Mouse (Mus musculus) midbrain, embryonic 14.5 days (tissue): ENCODE results near the gene Olfr458. TPM values are rescaled to one million over a fixed set of nuclear protein-coding genes. Genes with fewer than 3 reads are reported as not detected.

Experiments
- ATAC-seq: fragments of 200-750 bp; cut with Nextera tagmentation; 2 replicates; pipeline ENCODE4 v1.8.0; 2017; ENCODE audit warnings: moderate number of reproducible peaks, moderate library complexity; ENCODE audit not compliant: low FRiP score, low TSS enrichment
- DNase-seq: peaks from one replicate; pipeline ENCODE4 v3.0.0-alpha.2; 2015
- H3K27ac ChIP-seq: fragments of 300-500 bp; sonication (generic); replicated peaks from 2 replicates; pipeline ENCODE4 v1.5.1; 2014; ENCODE audit warnings: mild to moderate bottlenecking, low read depth, low read length, moderate library complexity
- H3K27me3 ChIP-seq: fragments of 300-500 bp; sonication (generic); 2 replicates; pipeline ENCODE4 v1.6.1; 2014; ENCODE audit warnings: low read length, control low read depth, mixed read lengths; ENCODE audit not compliant: control insufficient read depth, insufficient read depth
- H3K36me3 ChIP-seq: fragments of 300-500 bp; sonication (generic); 2 replicates; pipeline ENCODE4 v1.6.1; 2014; ENCODE audit warnings: low read length, control low read depth; ENCODE audit not compliant: control insufficient read depth, insufficient read depth
- H3K4me1 ChIP-seq: fragments of 300-500 bp; sonication (generic); 2 replicates; pipeline ENCODE4 v1.6.1; 2014; ENCODE audit warnings: mild to moderate bottlenecking, antibody characterized with exemption, low read length, control low read depth; ENCODE audit not compliant: control insufficient read depth, insufficient read depth
- H3K4me2 ChIP-seq: fragments of 300-500 bp; sonication (generic); 2 replicates; pipeline ENCODE4 v1.6.1; 2014; ENCODE audit warnings: mild to moderate bottlenecking, low read length, moderate library complexity
- H3K4me3 ChIP-seq: fragments of 300-500 bp; sonication (generic); replicated peaks from 2 replicates; pipeline ENCODE4 v1.5.1; 2014; ENCODE audit warnings: low read depth, low read length
- H3K9ac ChIP-seq: fragments of 300-500 bp; sonication (generic); replicated peaks from 2 replicates; pipeline ENCODE4 v1.6.1; 2014; ENCODE audit warnings: mild to moderate bottlenecking, low read length, moderate library complexity
- H3K9me3 ChIP-seq: fragments of 300-500 bp; sonication (generic); 2 replicates; pipeline ENCODE4 v1.6.1; 2016; ENCODE audit warnings: low read length, control low read depth, mixed read lengths; ENCODE audit not compliant: control insufficient read depth
- WGBS: fragments of 180-500 bp; shearing (Covaris S2); extraction: QIAGEN DNeasy Blood & Tissue Kit; methylation state at CpG from one replicate; pipeline ENCODE4 v1.1.7; 2014; 5-methylcytosine and 5-hydroxymethylcytosine counted together
- polyA plus RNA-seq: library from polyadenylated mRNA; unstranded; fragments of >200 nt; fragmentation: Nextera tagmentation; extraction: Ambion mirVana; gene quantifications from 2 replicates; pipeline ENCODE4 v1.2.1, GENCODE M21; 2014

The Olfr458 gene
- polyA plus RNA-seq, 1 experiment from 2014 or later: not detected

- Histone ChIP-seq H3K9ac (no peak overlapping the region), H3K9me3 (no peaks in the 10 kb centered on the region), H3K4me2 (no peak overlapping the region), H3K27me3 (no peaks in the 10 kb centered on the region), H3K4me3 (no peak overlapping the region), H3K27ac (no peak overlapping the region), H3K36me3 (no peaks in the 10 kb centered on the region), H3K4me1 (no peaks in the 10 kb centered on the region)
- no peak for DNase-seq
- 87% methylated on average over 4 of the region's 4 CpGs for WGBS
- no peak for ATAC-seq
These were observed 5.5 kb upstream of the Olfr458 start for GRCm38 (mm10) chr6:42470542-42470941.

GRCm38 (mm10) chr6:42447381-42447780 is 17.6 kb downstream of the Olfr458 start:
- Histone ChIP-seq H3K36me3 (no peaks in the 10 kb centered on the region), H3K4me2 (no peak overlapping the region), H3K27ac (no peak overlapping the region), H3K4me3 (no peak overlapping the region), H3K4me1 (no peaks in the 10 kb centered on the region), H3K27me3 (no peaks in the 10 kb centered on the region), H3K9me3 (no peaks in the 10 kb centered on the region), H3K9ac (no peak overlapping the region)
- ATAC-seq: no peak
- DNase-seq: no peak
- WGBS: 81% methylated on average over 2 of the region's 2 CpGs

GRCm38 (mm10) chr6:42444491-42444890 is 20.5 kb downstream of the Olfr458 start:
- no peaks in the 10 kb centered on the region for H3K9me3 ChIP-seq
- H3K36me3 ChIP-seq: no peaks in the 10 kb centered on the region
- no peak for DNase-seq
- H3K4me3 ChIP-seq: no peak overlapping the region
- ATAC-seq: no peak
- no peak overlapping the region for H3K9ac ChIP-seq
- 89% methylated on average over 2 of the region's 2 CpGs for WGBS
- no peaks in the 10 kb centered on the region for H3K27me3 ChIP-seq
- no peaks in the 10 kb centered on the region for H3K4me1 ChIP-seq
- H3K27ac ChIP-seq: no peak overlapping the region
- no peak overlapping the region for H3K4me2 ChIP-seq

DNA sequence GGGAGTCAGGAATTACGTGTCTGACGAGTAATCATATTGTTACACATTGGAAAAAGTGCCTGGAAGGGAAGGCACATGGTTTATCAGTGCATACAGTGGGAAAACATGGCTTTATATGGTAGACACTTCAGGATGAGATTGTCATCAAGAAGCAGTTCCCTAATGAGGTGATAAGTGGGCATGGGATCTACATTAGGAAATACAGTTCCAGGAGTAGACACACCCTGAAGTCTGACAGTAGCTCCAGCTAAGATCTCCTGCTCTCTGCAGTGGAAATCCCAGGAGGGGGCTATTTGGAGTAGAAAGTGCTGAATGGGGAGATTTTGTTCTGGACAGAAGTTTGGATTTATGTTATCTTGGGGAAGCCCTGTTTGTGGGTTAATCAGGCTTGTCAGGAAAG is 23.6 kb downstream of the Olfr458 start:
- no peak overlapping the region for H3K4me2 ChIP-seq
- no peaks in the 10 kb centered on the region for H3K9me3 ChIP-seq
- H3K36me3 ChIP-seq: no peaks in the 10 kb centered on the region
- WGBS: 81% methylated on average over 2 of the region's 2 CpGs
- no peaks in the 10 kb centered on the region for H3K4me1 ChIP-seq
- DNase-seq (no peak), ATAC-seq (no peak)
- no peak overlapping the region for H3K9ac ChIP-seq
- no peak overlapping the region for H3K27ac ChIP-seq
- no peak overlapping the region for H3K4me3 ChIP-seq
- H3K27me3 ChIP-seq: no peaks in the 10 kb centered on the region

GRCm38 (mm10) chr6:42435490-42435889 is 29.5 kb downstream of the Olfr458 start:
- ATAC-seq: no peak
- Histone ChIP-seq H3K4me3 (no peak overlapping the region), H3K4me1 (no peaks in the 10 kb centered on the region), H3K4me2 (no peak overlapping the region), H3K27me3 (no peaks in the 10 kb centered on the region), H3K27ac (no peak overlapping the region), H3K36me3 (no peaks in the 10 kb centered on the region), H3K9ac (no peak overlapping the region), H3K9me3 (no peaks in the 10 kb centered on the region)
- 64% methylated on average over 2 of the region's 2 CpGs for WGBS
- DNase-seq: no peak

DNA sequence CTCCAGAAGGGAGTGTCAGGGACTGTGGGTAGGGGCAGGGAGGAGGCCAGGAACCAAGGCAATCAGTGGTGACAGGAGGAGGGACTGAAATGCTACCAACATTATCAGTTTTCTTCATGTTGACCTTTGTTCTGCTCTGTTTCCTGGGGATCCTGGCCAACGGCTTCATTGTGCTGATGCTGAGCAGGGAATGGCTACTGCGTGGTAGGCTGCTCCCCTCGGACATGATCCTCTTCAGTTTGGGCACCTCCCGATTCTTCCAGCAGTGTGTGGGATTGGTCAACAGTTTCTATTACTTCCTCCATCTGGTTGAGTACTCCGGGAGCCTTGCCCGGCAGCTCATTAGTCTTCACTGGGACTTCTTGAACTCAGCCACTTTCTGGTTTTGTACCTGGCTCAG is 30.6 kb downstream of the Olfr458 start, which contains the start of gene Tas2r126:
TSS of gene Tas2r126 (plus strand) at position 90 of the 400 bp plus-strand sequence.
- no peak for DNase-seq
- Histone ChIP-seq H3K4me2 (no peak within 1 kb of the TSS), H3K4me3 (no peak within 1 kb of the TSS), H3K9me3 (no peaks in the 10 kb centered on the region), H3K36me3 (no peaks in the 10 kb centered on the region), H3K9ac (no peak within 1 kb of the TSS), H3K27me3 (no peaks in the 10 kb centered on the region), H3K27ac (no peak within 1 kb of the TSS), H3K4me1 (no peaks in the 10 kb centered on the region)
- no peak for ATAC-seq
- WGBS: 80% methylated on average over 6 of the region's 6 CpGs

DNA sequence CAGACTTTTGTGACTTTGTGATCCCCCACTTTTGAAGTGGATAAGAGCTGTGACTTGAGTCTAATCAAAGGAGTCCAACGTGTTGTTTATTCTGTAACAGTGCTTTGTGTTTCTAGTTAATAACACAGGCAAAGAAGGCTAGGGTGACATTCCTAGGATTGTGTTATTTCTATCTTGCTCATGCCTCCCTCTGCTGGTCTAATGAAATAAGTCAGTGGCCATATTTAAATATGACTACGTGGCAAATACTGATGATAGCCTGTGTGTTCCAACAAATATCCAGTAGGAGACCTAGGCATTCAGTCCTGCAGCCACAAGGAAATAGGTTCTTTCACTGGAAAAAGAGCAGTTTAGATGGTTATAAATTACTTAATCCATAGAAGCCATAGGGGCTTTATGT is 31.4 kb downstream of the Olfr458 start:
- WGBS: 69% methylated on average over 2 of the region's 2 CpGs
- no peak overlapping the region for H3K9ac ChIP-seq
- ATAC-seq (no peak), DNase-seq (no peak)
- H3K9me3 ChIP-seq: no peaks in the 10 kb centered on the region
- H3K27ac ChIP-seq: no peak overlapping the region
- no peaks in the 10 kb centered on the region for H3K27me3 ChIP-seq
- H3K4me2 ChIP-seq: no peak overlapping the region
- no peaks in the 10 kb centered on the region for H3K36me3 ChIP-seq
- no peak overlapping the region for H3K4me3 ChIP-seq
- H3K4me1 ChIP-seq: no peaks in the 10 kb centered on the region

DNA sequence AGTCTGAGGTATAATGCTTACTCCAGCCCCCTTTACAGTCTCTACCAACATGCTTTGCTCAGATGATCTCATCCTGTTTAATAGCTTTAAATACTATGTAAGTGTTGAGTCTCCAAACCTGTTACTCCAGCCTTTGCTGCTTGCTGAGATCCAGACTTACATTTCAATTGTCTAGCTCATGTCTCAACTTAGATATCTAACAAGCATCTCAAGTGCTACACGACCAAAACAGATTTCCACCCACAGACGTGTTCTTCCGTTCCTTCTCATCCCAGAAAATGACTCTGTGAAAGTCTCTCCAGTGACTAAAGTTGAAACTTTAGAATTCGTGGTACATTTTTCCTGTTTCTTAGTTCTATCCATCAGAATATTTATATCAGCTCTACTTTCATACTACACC is 38.7 kb downstream of the Olfr458 start:
- no peak overlapping the region for H3K27ac ChIP-seq
- WGBS: 87% methylated on average over 4 of the region's 4 CpGs
- H3K27me3 ChIP-seq: no peaks in the 10 kb centered on the region
- H3K4me3 ChIP-seq: no peak overlapping the region
- H3K4me1 ChIP-seq: no peaks in the 10 kb centered on the region
- no peaks in the 10 kb centered on the region for H3K9me3 ChIP-seq
- ATAC-seq (no peak), DNase-seq (no peak)
- no peak overlapping the region for H3K4me2 ChIP-seq
- no peak overlapping the region for H3K9ac ChIP-seq
- H3K36me3 ChIP-seq: no peaks in the 10 kb centered on the region

DNA sequence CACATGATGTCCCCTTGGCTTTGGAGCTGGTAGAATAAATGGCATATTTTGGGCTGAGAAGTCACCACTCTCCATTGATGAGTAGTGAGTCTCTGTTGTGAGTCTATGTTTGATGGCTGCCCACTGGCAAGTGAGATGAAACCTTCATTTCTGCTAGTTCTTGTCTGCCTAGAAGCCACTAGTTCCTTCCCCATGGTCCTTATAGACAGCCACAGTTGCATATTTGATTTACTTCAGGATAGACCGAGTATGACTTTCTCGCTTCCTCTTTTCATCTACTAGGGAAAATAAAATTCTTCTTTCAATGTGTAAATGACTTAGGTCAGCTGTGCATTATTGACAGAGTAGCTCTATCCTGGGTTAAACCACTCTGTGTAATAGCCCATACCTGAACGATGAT is 40.5 kb downstream of the Olfr458 start:
- Histone ChIP-seq H3K27ac (no peak overlapping the region), H3K9me3 (no peaks in the 10 kb centered on the region), H3K4me3 (no peak overlapping the region), H3K4me1 (no peaks in the 10 kb centered on the region), H3K36me3 (no peaks in the 10 kb centered on the region), H3K9ac (no peak overlapping the region), H3K27me3 (no peaks in the 10 kb centered on the region), H3K4me2 (no peak overlapping the region)
- no peak for ATAC-seq
- DNase-seq: no peak
- WGBS: 94% methylated on average over 3 of the region's 3 CpGs
